Mouse (Mus musculus): ENCODE data around the gene Hadha. TPM values are rescaled to one million over a fixed set of nuclear protein-coding genes. Genes with fewer than 3 reads are reported as not detected.

The Hadha gene
- polyA plus RNA-seq, 1 experiment from 2014 or later, result 163 TPM

- H3K9me3 ChIP-seq (ENCODE audit: control insufficient read depth, low read length), result no peaks in the 10 kb centered on the region
- ATAC-seq (ENCODE audit: low read depth), result no peak
These were observed 32.9 kb upstream of the Hadha start for GRCm38 (mm10) chr5:30187687-30188485.

GRCm38 (mm10) chr5:30175811-30176210, 20.8 kb upstream of the Hadha start:
- Histone ChIP-seq H3K4me3 (ENCODE audit: low read length) (no peak overlapping the region), H3K27ac (ENCODE audit: low read length) (no peak overlapping the region), H3K4me2 (ENCODE audit: low read depth, low read length) (no peak overlapping the region), H3K9ac (ENCODE audit: low read length) (no peak overlapping the region), H3K4me1 (replicated peaks; ENCODE audit: control insufficient read depth, insufficient read depth, low read length) (no peaks in the 10 kb centered on the region), H3K9me3 (ENCODE audit: control insufficient read depth, low read length) (no peaks in the 10 kb centered on the region), H3K36me3 (ENCODE audit: control insufficient read depth, insufficient read depth, low read length) (peaks cover 36% of the 10 kb centered on the region), H3K27me3 (ENCODE audit: control insufficient read depth, insufficient read depth, low read depth, low read length) (no peaks in the 10 kb centered on the region)
- WGBS, result 54% methylated on average over 4 of the region's 4 CpGs
- no peak for ATAC-seq (ENCODE audit: low read depth)

More at GRCm38 (mm10) chr5:30187687-30188485, 32.9 kb upstream of the Hadha start:
- H3K4me3 ChIP-seq (ENCODE audit: low read length), result no peak overlapping the region
- no peak overlapping the region for H3K27ac ChIP-seq (ENCODE audit: low read length)
- no peaks in the 10 kb centered on the region for H3K27me3 ChIP-seq (ENCODE audit: control insufficient read depth, insufficient read depth, low read depth, low read length)
- no peak overlapping the region for H3K9ac ChIP-seq (ENCODE audit: low read length)
- WGBS, result 86% methylated on average over 12 of the region's 12 CpGs
- peaks cover 17% of the 10 kb centered on the region for H3K36me3 ChIP-seq (ENCODE audit: control insufficient read depth, insufficient read depth, low read length)
- H3K4me1 ChIP-seq (replicated peaks; ENCODE audit: control insufficient read depth, insufficient read depth, low read length), result no peaks in the 10 kb centered on the region
- H3K4me2 ChIP-seq (ENCODE audit: low read depth, low read length), result no peak overlapping the region

- H3K36me3 ChIP-seq (ENCODE audit: control insufficient read depth, insufficient read depth, low read length), result peaks cover 25% of the 10 kb centered on the region
- no peak overlapping the region for H3K9ac ChIP-seq (ENCODE audit: low read length)
- ATAC-seq (ENCODE audit: low read depth), result no peak
- no peaks in the 10 kb centered on the region for H3K4me1 ChIP-seq (replicated peaks; ENCODE audit: control insufficient read depth, insufficient read depth, low read length)
- WGBS, result 43% methylated on average over 20 of the region's 20 CpGs
- no peak overlapping the region for H3K4me3 ChIP-seq (ENCODE audit: low read length)
- H3K27ac ChIP-seq (ENCODE audit: low read length), result no peak overlapping the region
- H3K27me3 ChIP-seq (ENCODE audit: control insufficient read depth, insufficient read depth, low read depth, low read length), result no peaks in the 10 kb centered on the region
- H3K4me2 ChIP-seq (ENCODE audit: low read depth, low read length), result no peak overlapping the region
- no peaks in the 10 kb centered on the region for H3K9me3 ChIP-seq (ENCODE audit: control insufficient read depth, low read length)
These were observed 18.1 kb upstream of the Hadha start for GRCm38 (mm10) chr5:30172931-30173692.

- no peaks in the 10 kb centered on the region for H3K4me1 ChIP-seq (replicated peaks; ENCODE audit: control insufficient read depth, insufficient read depth, low read length)
- peaks cover 22% of the 10 kb centered on the region for H3K36me3 ChIP-seq (ENCODE audit: control insufficient read depth, insufficient read depth, low read length)
- no peak overlapping the region for H3K4me3 ChIP-seq (ENCODE audit: low read length)
- no peak for ATAC-seq (ENCODE audit: low read depth)
- H3K27me3 ChIP-seq (ENCODE audit: control insufficient read depth, insufficient read depth, low read depth, low read length), result no peaks in the 10 kb centered on the region
- no peak overlapping the region for H3K4me2 ChIP-seq (ENCODE audit: low read depth, low read length)
- no peaks in the 10 kb centered on the region for H3K9me3 ChIP-seq (ENCODE audit: control insufficient read depth, low read length)
- H3K27ac ChIP-seq (ENCODE audit: low read length), result no peak overlapping the region
- no peak overlapping the region for H3K9ac ChIP-seq (ENCODE audit: low read length)
These were observed 17.2 kb upstream of the Hadha start for GRCm38 (mm10) chr5:30172115-30172514.

GRCm38 (mm10) chr5:30170303-30170940, 15.5 kb upstream of the Hadha start:
- Histone ChIP-seq H3K4me1 (replicated peaks; ENCODE audit: control insufficient read depth, insufficient read depth, low read length) (no peaks in the 10 kb centered on the region), H3K4me2 (ENCODE audit: low read depth, low read length) (no peak overlapping the region), H3K4me3 (ENCODE audit: low read length) (no peak overlapping the region), H3K27ac (ENCODE audit: low read length) (no peak overlapping the region), H3K36me3 (ENCODE audit: control insufficient read depth, insufficient read depth, low read length) (peaks cover 8% of the 10 kb centered on the region), H3K9ac (ENCODE audit: low read length) (no peak overlapping the region), H3K27me3 (ENCODE audit: control insufficient read depth, insufficient read depth, low read depth, low read length) (no peaks in the 10 kb centered on the region), H3K9me3 (ENCODE audit: control insufficient read depth, low read length) (no peaks in the 10 kb centered on the region)
- ATAC-seq (ENCODE audit: low read depth), result no peak
- WGBS, result 77% methylated on average over 5 of the region's 5 CpGs

GRCm38 (mm10) chr5:30165234-30165946, 10.4 kb upstream of the Hadha start:
- H3K27ac ChIP-seq (ENCODE audit: low read length), result no peak overlapping the region
- no peak overlapping the region for H3K4me2 ChIP-seq (ENCODE audit: low read depth, low read length)
- 84% methylated on average over 5 of the region's 5 CpGs for WGBS
- no peak overlapping the region for H3K9ac ChIP-seq (ENCODE audit: low read length)
- H3K36me3 ChIP-seq (ENCODE audit: control insufficient read depth, insufficient read depth, low read length), result no peaks in the 10 kb centered on the region; the same call in 1 of the 2 replicates
- no peak for ATAC-seq (ENCODE audit: low read depth)
- no peaks in the 10 kb centered on the region for H3K4me1 ChIP-seq (replicated peaks; ENCODE audit: control insufficient read depth, insufficient read depth, low read length)
- no peaks in the 10 kb centered on the region for H3K27me3 ChIP-seq (ENCODE audit: control insufficient read depth, insufficient read depth, low read depth, low read length)
- no peaks in the 10 kb centered on the region for H3K9me3 ChIP-seq (ENCODE audit: control insufficient read depth, low read length)
- H3K4me3 ChIP-seq (ENCODE audit: low read length), result no peak overlapping the region

GRCm38 (mm10) chr5:30162339-30162738, 7.4 kb upstream of the Hadha start:
- H3K4me2 ChIP-seq (ENCODE audit: low read depth, low read length), result no peak overlapping the region
- ATAC-seq (ENCODE audit: low read depth), result no peak

GRCm38 (mm10) chr5:30161836-30162235, 6.9 kb upstream of the Hadha start:
- 96% methylated on average over 1 of the region's 1 CpGs for WGBS

More at GRCm38 (mm10) chr5:30162339-30162738, 7.4 kb upstream of the Hadha start:
- H3K27ac ChIP-seq (ENCODE audit: low read length), result no peak overlapping the region
- no peak overlapping the region for H3K4me3 ChIP-seq (ENCODE audit: low read length)
- H3K9ac ChIP-seq (ENCODE audit: low read length), result no peak overlapping the region
- no peaks in the 10 kb centered on the region for H3K27me3 ChIP-seq (ENCODE audit: control insufficient read depth, insufficient read depth, low read depth, low read length)
- H3K4me1 ChIP-seq (replicated peaks; ENCODE audit: control insufficient read depth, insufficient read depth, low read length), result no peaks in the 10 kb centered on the region
- 64% methylated on average over 6 of the region's 6 CpGs for WGBS
- H3K36me3 ChIP-seq (ENCODE audit: control insufficient read depth, insufficient read depth, low read length), result no peaks in the 10 kb centered on the region
- no peaks in the 10 kb centered on the region for H3K9me3 ChIP-seq (ENCODE audit: control insufficient read depth, low read length)

More at GRCm38 (mm10) chr5:30161836-30162235, 6.9 kb upstream of the Hadha start:
- H3K27ac ChIP-seq (ENCODE audit: low read length), result no peak overlapping the region
- H3K4me1 ChIP-seq (replicated peaks; ENCODE audit: control insufficient read depth, insufficient read depth, low read length), result no peaks in the 10 kb centered on the region; the same call in 1 of the 2 replicates
- H3K9ac ChIP-seq (ENCODE audit: low read length), result no peak overlapping the region
- ATAC-seq (ENCODE audit: low read depth), result no peak
- H3K4me3 ChIP-seq (ENCODE audit: low read length), result no peak overlapping the region
- H3K27me3 ChIP-seq (ENCODE audit: control insufficient read depth, insufficient read depth, low read depth, low read length), result no peaks in the 10 kb centered on the region
- no peaks in the 10 kb centered on the region for H3K36me3 ChIP-seq (ENCODE audit: control insufficient read depth, insufficient read depth, low read length)
- no peaks in the 10 kb centered on the region for H3K9me3 ChIP-seq (ENCODE audit: control insufficient read depth, low read length)
- no peak overlapping the region for H3K4me2 ChIP-seq (ENCODE audit: low read depth, low read length)
